Mouse (Mus musculus): ENCODE data around the gene Olfr617.
"Not testable (repeated sequence)": the region's sequence is repeated elsewhere in the genome, so short reads cannot be mapped to it uniquely, and the experiment has no call there.

The Olfr617 gene

DNA sequence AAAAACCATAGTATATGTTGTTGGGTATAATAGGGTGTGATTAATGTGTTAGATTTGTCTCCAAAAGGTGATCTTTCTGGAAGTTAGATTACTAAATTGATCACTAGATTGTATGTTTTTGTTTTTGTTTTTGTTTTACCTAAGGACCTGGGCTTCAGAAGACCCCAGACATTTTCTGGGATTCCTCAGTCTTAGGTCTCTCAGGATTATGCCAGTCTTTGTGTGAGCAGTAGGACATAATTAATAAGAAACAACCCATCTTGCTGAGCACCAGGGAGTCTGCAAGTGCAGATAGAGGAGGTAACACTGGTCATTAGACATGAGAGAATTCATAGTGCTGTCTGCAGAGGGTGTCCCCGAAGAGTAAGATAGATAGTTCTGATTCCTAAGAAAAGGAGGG, at the start of gene Olfr617:
Gene Olfr617 (plus strand): TSS at position 301 of the 400 bp plus-strand sequence.
- no peak for DNase-seq

DNA sequence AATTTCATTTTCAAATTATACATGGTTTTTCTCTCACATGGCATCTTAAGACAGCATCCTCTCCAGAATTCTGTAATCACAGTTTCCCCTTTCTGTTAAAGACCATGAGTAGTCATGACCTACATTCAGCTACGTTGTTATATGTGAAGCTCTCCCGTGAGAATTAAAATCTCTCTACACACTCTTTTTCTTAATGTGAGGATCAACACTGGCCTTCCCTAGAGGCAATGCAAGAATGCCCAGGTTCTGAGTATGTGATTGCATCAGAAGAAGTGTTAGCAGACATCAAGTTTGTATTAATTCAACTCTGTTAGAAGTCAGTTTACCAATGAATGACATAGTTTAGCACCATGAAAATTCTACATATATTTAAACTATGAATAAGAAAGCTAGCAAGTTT, 30.2 kb upstream of the Olfr617 start, which contains the start of gene Olfr612:
Gene Olfr612 (minus strand): TSS at position 101 of the 400 bp plus-strand sequence.
- DNase-seq: not testable (repeated sequence)

DNA sequence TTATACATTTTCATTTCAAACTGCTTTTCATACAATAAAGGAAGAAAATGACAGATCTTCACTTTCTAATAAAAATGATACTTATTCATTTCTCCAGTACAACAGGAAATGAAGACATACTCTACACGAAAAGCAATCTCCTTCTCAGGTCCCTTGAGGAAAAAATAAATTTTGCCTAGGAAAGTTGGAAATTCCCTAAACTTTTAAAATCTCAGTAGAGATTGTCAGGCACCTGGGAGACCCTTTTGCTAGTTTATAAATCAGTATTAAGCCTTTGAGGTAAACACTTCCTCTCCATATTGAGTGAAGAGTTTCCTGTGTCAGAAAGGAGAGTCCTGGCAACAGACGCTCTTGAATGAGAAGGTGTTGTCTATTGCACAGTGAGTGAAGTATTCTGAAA, 25.1 kb upstream of the Olfr617 start, which contains the start of gene Olfr613:
Gene Olfr613 (plus strand): TSS at position 301 of the 400 bp plus-strand sequence.
- no peak for DNase-seq

DNA sequence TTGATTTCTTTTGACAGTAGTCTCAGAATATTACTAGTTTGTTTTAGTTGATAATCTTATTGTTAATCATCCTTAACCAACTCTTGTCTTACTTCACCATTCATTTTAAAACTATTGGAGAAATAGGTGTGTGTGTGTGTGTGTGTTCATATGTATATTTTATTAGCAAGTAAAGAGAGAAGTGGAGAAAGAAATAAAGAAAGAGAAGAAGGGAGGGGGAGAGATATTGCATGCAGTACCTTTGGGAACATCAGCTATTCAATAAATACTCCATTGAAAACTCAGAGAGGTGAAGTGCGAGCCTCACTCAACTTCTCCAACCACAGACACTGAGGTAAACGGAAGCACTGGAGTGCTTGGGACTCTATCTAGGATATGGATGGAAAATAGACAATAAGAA, 17.1 kb upstream of the Olfr617 start, which contains the start of gene Olfr615:
Gene Olfr615 (plus strand): TSS at position 301 of the 400 bp plus-strand sequence.
- DNase-seq: no peak

DNA sequence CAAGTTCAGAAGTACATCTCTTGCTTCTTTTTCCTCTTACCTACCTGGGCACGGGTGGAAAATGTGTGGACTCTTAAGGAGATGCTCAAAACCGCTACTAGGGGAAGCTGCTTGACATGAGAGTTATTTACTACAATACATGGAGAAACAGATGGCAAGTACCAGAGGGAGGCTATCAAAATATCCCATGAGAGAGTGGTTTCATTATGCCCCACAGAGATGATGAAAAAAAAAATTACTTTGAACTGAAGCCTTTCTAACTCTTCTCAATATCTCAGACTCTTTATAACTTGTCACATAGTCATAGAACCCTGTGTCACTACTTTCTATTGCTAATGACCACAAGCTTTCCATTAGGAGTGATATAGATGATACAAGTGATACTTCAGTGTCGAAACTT, 3.8 kb upstream of the Olfr617 start, which contains the start of gene Olfr616:
Gene Olfr616 (minus strand): TSS at position 101 of the 400 bp plus-strand sequence.
- DNase-seq: no peak

DNA sequence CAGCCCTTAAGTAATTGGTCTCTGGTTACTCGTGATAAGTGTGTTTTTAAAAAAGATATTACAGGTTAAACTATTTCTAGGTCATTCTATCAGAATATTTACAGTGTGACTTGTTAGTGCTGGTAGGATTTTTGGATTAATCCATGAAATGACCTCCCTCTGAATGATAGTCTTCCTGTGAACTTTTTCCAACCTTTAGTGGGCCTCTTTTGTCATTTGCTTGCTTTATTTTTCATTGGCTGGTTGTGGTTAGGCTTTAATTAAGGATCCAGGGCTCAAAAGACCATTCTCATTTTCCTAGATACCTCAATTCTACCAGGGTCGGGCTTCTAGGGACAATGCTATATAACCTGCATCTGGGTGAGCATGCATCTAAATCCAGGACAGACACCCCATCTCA, 16.9 kb downstream of the Olfr617 start, which contains the start of gene Olfr618:
Gene Olfr618 (plus strand): TSS at position 301 of the 400 bp plus-strand sequence.
- DNase-seq: no peak

DNA sequence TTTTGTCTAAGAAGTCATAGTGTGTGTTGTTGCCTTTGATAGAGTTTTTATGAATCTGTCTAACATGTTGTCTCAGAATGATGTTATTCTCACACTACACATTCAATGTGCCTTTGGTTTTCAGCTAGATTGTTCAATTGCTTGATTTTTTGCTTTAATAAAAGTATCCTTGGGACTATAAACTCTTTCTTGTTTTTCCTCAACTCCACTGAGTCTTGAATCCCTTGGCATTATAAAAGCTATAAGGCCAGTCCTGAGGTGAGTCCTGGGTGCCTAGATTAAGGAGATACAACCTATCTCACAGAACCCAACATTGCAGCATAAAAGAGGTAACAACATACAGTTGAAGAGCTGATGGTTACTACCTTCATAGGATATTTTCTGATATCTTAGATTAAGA, 27.4 kb downstream of the Olfr617 start, which contains the start of gene Olfr619:
Gene Olfr619 (plus strand): TSS at position 301 of the 400 bp plus-strand sequence.
- no peak for DNase-seq

DNA sequence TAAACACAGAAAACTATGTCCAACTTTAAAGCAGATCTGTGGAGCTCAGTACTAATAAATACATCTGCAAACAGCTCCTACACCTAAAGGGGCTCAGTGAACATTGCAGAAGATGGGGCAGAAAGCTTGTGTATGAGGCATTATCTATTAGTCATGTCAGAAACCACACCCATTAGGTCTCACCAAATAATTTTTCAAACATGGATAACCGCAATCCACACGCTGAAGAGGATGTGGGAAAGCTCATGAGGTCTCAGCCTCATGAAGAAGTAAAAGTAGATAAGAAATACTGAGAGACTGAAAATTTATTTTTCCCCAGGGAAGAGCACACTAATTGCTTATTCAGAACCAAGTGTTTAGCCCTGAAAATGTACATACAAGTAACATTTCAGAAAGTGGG, 34.6 kb downstream of the Olfr617 start:
- DNase-seq: no peak

DNA sequence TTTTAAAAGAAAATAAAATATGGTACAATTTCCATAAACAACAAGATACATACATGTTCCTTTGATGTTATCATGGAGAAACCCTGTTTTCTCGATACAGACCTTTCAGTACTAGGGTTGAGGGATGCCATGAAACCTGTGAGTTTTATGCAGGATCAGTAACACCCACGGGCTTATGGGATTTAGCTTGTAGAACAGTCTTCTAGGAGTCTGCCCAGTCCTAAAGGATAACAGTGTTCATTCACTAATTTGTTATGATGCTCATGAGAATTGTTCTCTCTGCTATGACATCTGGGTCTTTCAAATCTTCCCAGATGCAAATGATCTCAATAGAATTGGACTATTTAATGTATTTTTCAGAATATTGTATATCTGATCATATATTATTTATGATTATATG, 39.6 kb downstream of the Olfr617 start, which contains the start of gene Olfr620:
Gene Olfr620 (minus strand): TSS at position 101 of the 400 bp plus-strand sequence.
- no peak for DNase-seq
